Mouse (Mus musculus) right cerebral cortex, postnatal 10 days (tissue): ENCODE measurements around the gene Gk.

ENCODE experiments used
- DNase-seq, 2 experiments: peaks; one replicate each; pipeline ENCODE4 v3.0.0; 2021; ENCODE audit warnings: low spot score in 2 of 2

The Gk gene

DNA sequence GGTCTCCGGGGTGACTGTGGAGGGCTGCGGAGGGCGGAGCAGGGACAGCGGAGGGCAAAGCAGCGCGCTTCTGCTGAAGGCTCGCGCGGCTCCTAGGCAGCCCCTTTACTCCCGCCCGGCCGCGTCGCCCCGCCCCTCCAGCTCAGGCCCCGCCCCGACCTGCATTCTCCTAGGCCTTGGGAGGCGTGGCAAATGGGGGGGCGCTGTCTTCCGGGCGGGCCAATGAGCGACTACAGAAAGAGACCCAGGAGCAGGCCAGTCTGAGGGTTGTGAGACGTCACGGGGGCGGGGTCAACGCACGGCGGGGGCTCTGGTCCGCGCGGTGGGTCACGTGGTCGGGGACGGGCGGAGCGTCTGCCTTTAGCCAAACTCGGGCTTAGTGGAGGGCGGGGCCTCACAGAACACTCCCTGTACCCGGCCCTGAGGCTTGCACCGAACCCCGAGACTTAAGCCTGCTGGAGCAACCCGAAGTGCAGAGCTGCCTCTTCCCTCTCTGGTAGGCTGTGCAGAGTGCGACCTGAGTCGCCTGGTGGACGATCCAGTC lies at the start of gene Gk:
Gk (minus strand) TSS at position 276 of the 544 bp plus-strand sequence.
- DNase-seq = peak; percentile 97 to 98

- DNase-seq = no peak
Measured at GRCm38 (mm10) chrX:85804706-85805376, 28.2 kb upstream of the Gk start.

DNA sequence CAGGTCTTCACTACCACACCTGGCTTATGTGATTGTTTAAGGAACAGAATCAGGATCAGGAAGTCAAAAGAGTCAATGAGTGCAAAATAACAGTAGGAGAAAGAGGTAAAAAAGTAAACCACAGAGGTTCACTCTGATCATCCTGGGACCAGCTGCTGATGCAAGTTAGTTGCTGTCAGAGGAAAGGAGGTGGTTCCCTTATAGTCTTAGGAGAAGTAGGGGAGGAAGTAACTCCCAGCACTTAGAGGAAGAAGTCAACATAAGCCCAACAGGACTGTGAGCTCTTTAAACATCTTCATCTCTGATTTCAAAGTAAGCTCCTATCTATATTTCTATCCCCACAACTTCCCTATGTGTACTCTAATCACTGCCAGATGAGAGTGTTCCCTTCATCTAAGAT lies 26.4 kb upstream of the Gk start:
- DNase-seq = no peak

GRCm38 (mm10) chrX:85797449-85797848 lies 20.8 kb upstream of the Gk start:
- DNase-seq = no peak

DNA sequence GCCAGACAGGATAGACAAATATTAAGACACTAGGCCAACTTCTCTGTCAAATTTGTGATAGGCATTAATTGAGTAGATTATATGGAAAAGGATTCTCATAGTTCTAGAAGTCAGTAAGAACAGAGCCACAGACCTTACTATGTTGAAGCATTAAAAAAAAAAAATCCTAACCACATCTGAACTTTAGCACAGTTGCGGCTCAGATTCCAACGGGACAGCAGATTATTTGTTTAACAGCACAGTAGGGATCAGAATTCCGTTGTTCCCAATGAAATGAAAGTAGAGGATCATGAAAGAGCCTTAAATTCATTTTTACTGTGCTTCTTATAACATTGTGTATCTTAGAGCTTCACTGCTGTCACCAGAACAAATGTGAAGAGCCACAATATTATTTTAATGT lies 1.7 kb upstream of the Gk start:
- DNase-seq = no peak

- peak in 1 of 2 experiments; percentile 37 for DNase-seq
Measured at GRCm38 (mm10) chrX:85777141-85777540, 522 bp upstream of the Gk start.

GRCm38 (mm10) chrX:85775879-85776543 lies 608 bp downstream of the Gk start:
- DNase-seq = no peak

GRCm38 (mm10) chrX:85771303-85771702 lies 5.3 kb downstream of the Gk start:
- DNase-seq = no peak

DNA sequence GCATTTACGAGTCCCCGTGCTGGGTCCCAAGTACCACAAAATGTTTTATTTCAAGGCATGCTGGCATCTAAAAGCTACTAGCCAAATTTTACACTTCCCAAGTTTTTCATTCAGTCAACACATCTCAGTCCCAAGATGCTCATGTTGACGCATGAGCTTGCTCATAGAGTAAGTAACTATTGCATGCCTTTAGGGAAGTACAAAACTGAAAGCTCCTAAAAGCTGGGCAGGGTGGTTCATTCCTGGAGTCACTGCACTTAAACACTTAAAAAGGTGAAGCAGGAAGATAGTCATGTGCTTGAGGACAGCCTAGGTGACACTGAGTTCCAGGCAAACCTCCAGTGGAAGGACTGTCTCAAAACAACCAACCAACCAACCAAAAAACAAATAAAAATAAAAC lies 5.9 kb downstream of the Gk start:
- no peak for DNase-seq

DNA sequence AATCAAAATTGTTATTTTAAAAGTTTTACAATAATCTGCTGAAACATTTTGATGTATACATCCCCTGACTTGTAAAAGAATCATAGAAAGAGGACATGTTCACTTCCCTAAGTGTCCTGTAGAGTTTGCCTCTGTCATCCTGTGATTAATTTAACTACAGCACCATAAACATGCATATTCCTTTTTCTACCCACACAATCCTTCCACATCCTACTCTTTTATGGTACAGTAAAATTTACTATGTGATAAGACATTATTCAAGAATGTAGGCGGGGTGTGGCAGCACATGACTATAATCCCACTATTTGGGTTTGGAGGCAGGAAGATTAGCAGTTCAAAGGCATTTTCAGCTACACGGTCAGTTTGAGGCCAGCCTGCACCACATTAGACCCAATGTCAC lies 8.0 kb downstream of the Gk start:
- DNase-seq = no peak

- no peak for DNase-seq
Measured at GRCm38 (mm10) chrX:85756005-85756404, 20.6 kb downstream of the Gk start.

- DNase-seq = no peak
Measured at GRCm38 (mm10) chrX:85743837-85744236, 32.8 kb downstream of the Gk start.

- DNase-seq = no peak
Measured at GRCm38 (mm10) chrX:85733228-85733627, 43.4 kb downstream of the Gk start.

DNA sequence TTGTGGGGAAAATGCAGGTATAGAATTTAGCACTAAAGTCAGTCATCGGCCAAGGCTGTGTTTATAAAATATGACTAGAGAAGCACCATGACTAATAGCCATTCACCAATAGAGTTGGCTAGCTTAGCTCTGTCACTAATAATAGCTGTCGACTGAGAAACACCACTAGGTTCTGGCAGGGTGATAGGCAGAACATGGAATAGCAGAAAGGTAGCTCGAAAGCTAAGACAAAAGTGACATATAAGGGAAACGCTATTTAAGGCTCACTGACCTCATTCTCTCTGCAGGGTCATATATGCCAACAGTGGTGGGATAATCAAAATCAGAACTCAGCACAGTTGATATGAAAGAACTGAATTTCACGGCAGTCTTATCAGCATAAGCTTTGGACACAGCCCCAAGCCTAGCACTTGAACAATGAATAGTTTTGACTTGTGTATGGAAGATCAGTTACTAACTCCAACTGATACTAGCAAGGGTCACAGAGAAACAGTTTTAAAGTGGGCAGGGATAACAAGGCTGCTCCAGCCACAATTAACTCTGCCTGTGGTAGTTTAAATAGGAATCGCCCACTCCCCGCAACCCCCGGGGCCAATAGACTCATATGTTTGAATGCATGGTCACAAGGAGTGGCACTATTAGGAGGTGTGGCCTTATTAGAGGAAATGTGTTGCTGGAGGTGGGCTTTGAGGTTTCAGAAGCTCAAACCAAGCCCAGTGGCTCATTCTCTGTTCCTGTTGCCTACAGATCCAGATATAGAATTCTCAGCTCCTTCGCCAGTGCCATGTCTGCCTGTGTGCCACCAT lies 45.3 kb downstream of the Gk start:
- no peak for DNase-seq

GRCm38 (mm10) chrX:85721226-85721625 lies 55.4 kb downstream of the Gk start:
- no peak for DNase-seq

DNA sequence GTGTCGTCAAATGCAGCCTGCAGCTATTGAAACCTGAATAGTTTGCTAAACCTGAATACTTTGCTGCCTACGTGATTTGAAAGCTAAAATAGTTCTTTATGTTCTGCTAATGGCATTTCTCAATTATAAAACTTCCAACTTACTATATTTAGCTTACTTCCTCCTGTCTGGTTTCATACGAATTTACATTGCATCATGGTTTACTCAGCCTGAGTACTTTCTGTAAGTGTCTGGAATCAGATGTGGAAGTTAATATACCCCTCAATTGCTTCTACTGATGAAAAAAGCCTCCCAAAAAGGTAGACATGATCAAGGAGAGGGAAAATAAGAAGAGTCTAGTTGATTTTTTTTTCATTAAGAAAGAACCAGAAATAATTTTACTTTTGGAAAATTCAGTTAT lies 66.2 kb downstream of the Gk start:
- no peak for DNase-seq

- DNase-seq = no peak
Measured at GRCm38 (mm10) chrX:85705715-85706114, 70.9 kb downstream of the Gk start.

DNA sequence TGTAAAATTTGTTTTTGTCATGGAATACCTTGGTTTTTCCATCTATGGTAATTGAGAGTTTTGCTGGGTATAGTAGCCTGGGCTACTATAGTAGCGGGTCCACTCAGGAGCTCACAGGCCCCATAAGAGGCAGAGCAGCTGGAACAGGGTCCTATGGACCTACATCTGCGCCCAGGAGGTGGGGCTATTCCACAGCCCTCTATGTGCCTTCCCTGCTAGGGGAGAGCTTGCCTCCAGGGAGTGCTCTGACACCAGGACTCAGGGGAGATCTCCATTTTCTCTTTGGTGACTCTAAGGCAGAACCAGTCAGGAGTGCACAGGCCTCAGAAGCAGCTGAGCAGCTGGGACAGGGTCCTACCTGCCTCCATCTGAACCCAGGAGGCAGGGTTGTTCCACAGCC lies 92.9 kb downstream of the Gk start:
- DNase-seq = no peak

DNA sequence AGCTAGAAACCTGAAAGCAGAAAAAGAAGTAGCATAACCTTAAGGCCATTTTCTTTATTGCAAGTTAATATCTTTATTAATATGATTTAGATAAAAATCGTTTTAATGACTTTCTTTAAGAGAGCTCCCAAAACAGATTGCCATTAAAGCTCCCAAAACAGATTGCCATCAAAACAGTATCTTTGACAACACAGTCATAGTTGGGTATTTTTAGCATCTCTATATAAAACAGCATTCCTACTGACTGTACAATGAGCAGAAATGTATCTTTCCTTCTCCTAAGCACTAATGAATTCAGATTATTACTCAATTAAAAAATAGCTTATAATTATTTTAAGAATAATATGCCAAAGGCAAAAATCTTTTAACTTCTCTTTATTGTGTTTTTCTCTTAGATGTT lies 94.5 kb downstream of the Gk start:
- no peak for DNase-seq

DNA sequence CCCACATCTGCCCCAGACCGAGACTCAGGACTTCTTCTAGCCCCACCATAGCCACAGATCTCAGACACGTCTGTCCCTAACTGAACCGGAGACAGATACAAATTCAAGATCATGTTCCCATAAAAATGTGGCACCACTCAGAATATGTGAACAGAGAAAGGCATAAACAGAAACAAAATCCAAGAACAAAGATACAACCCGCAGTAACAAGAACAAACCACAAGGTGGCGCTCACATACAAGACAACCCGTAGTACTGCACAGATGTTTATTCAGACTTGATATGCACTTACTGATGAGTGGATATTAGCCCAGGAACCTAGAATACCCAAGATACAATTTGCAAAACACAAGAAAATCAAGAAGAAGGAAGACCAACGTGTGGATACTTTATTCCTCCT lies 99.8 kb downstream of the Gk start:
- DNase-seq = peak; percentile 36 to 67
